ENCODE assay signal across 26 mouse cellular contexts in genomic region chr1:121483091-121483490, GRCm38 (mm10). TPM values are rescaled to one million over a fixed set of nuclear protein-coding genes. Genes with fewer than 3 reads are reported as not detected.
DNase-seq lines count a peak whose midpoint lies in the region.
"Had no signal": no experiment of that assay in that cellular context is flagged by ENCODE, and none has a peak within 500 bp of the region (broad histone marks: within the 10 kb centered on the region; RNA-seq: fewer than 3 reads in every experiment).

No protein-coding gene starts in this region.

- H3K36me3 ChIP-seq in forebrain, embryonic 10.5 days (replicated peaks), result peaks cover 56% of the 10 kb centered on the region

- intact Hi-C loops in heart, postnatal 14 days (cut with DNase I), result no loop called here

- no peak overlapping the region for H3K27ac ChIP-seq in forebrain, embryonic 10.5 days
- H3K27ac ChIP-seq: embryonic facial prominence, embryonic 15.5 days; forebrain, embryonic 15.5 days; hindbrain, embryonic 10.5 days; kidney, embryonic 15.5 days; limb, embryonic 10.5 days; macrophage; midbrain, embryonic 15.5 days; neural tube, embryonic 12.5 days had no signal

- H3K4me3 ChIP-seq in forebrain, embryonic 10.5 days, result no peak overlapping the region
- H3K4me3 ChIP-seq: embryonic facial prominence, embryonic 15.5 days; forebrain, embryonic 15.5 days; hindbrain, embryonic 10.5 days; kidney, embryonic 15.5 days; limb, embryonic 10.5 days; midbrain, embryonic 15.5 days; neural tube, embryonic 12.5 days had no signal

- DNase-seq in urinary bladder, postnatal 14 days (ENCODE audit: low spot score), result peak; percentile 10
- DNase-seq in urinary bladder, adult 2 months (ENCODE audit: low spot score), result no peak
- DNase-seq in NIH3T3 (ENCODE audit: low read depth), result peak; percentile 69
- peak; percentile 76 for DNase-seq in adrenal gland, postnatal 14 days
- DNase-seq in heart, postnatal 14 days, result no peak
- DNase-seq in forebrain, embryonic 10.5 days (ENCODE audit: extremely low spot score, low spot score), result no peak
- no peak for DNase-seq in lung, postnatal 10 days
- DNase-seq: cerebellum, adult 9-10 months; kidney, postnatal 36 days; liver; thymus, adult 2 months; thymus, postnatal 4 days had no signal

- no peaks in the 10 kb centered on the region for H3K27me3 ChIP-seq in forebrain, embryonic 10.5 days (ENCODE audit: poor library complexity, severe bottlenecking)
- H3K27me3 ChIP-seq: embryonic facial prominence, embryonic 15.5 days; forebrain, embryonic 15.5 days; kidney, embryonic 15.5 days; midbrain, embryonic 15.5 days; neural tube, embryonic 12.5 days had no signal

- H3K9me3 ChIP-seq in forebrain, embryonic 10.5 days, result no peaks in the 10 kb centered on the region
- H3K9me3 ChIP-seq: embryonic facial prominence, embryonic 15.5 days; forebrain, embryonic 15.5 days; hindbrain, embryonic 10.5 days; kidney, embryonic 15.5 days; limb, embryonic 10.5 days; midbrain, embryonic 15.5 days; neural tube, embryonic 12.5 days had no signal

- H3K4me1 ChIP-seq in forebrain, embryonic 10.5 days, result no peaks in the 10 kb centered on the region
- H3K4me1 ChIP-seq: embryonic facial prominence, embryonic 15.5 days; forebrain, embryonic 15.5 days; hindbrain, embryonic 10.5 days; kidney, embryonic 15.5 days; limb, embryonic 10.5 days; midbrain, embryonic 15.5 days; neural tube, embryonic 12.5 days had no signal

- WGBS in forebrain, embryonic 10.5 days, result 92% methylated on average over 4 of the region's 4 CpGs

RNA-seq across cellular contexts. Expression of gene Htr5b, which starts 45.2 kb away (rescaled TPM):
- polyA plus RNA-seq in urinary bladder, adult 2 months (2012; rRNA removed), result not detected in 2 replicates
- total RNA-seq in adrenal gland, postnatal 14 days (2021), result not detected in 2 replicates
- total RNA-seq in heart, postnatal 14 days (2021), result not detected
- 0.33 and 0.53 TPM in 2 replicates for polyA plus RNA-seq in forebrain, embryonic 10.5 days (2016; fragmentation: Nextera tagmentation; extraction: Ambion mirVana)
- total RNA-seq: common myeloid progenitor, adult 5-6 weeks; gastrocnemius, adult 8-10 months had no signal
- polyA plus RNA-seq: heart, postnatal 0 days; intestine, postnatal 0 days; liver, embryonic 16.5 days; lung, embryonic 16.5 days; macrophage; thymus, adult 2 months had no signal

RNA-seq across cellular contexts. Expression of gene Ccdc93, which starts 52.2 kb away (rescaled TPM):
- polyA plus RNA-seq in urinary bladder, adult 2 months (2012; rRNA removed), result 10.2 and 11.2 TPM in 2 replicates
- 21.5 and 24.6 TPM in 2 replicates for total RNA-seq in adrenal gland, postnatal 14 days (2021)
- 10 to 100 TPM; 14.3 to 15.9 TPM for total RNA-seq in heart, postnatal 14 days (2021)
- 12.1 and 12.9 TPM in 2 replicates for polyA plus RNA-seq in forebrain, embryonic 10.5 days (2016; fragmentation: Nextera tagmentation; extraction: Ambion mirVana)

Comparison
In these comparisons a context has a peak if more than half of its experiments do, and no peak if none do; other contexts are left out.
1. DNase-seq: peak in urinary bladder, postnatal 14 days (single experiment), NIH3T3 (single experiment) and adrenal gland, postnatal 14 days (single experiment); none in urinary bladder, adult 2 months (single experiment), heart, postnatal 14 days (0 of 2), forebrain, embryonic 10.5 days (single experiment) and lung, postnatal 10 days (single experiment).